Mouse (Mus musculus) intestine, embryonic 14.5 days (tissue): Measurements from ENCODE around the gene Etv2. TPM values are rescaled to one million over a fixed set of nuclear protein-coding genes. Genes with fewer than 3 reads are reported as not detected.
A peak's percentile ranks its signal among the peaks of the same experiment; 100 is the strongest.

Source experiments
- ATAC-seq: fragments of 200-750 bp; cut with Nextera tagmentation; replicated peaks from 2 replicates; pipeline ENCODE4 v1.8.0; 2017; ENCODE audit warnings: low read depth, moderate number of reproducible peaks, moderate TSS enrichment, moderate library complexity; ENCODE audit not compliant: low FRiP score, low TSS enrichment
- DNase-seq: peaks from one replicate; pipeline ENCODE4 v3.0.0-alpha.2; 2018; ENCODE audit warnings: low spot score
- H3K27ac ChIP-seq: fragments of 300-500 bp; sonication (generic); 2 replicates; pipeline ENCODE4 v1.5.1; 2014; ENCODE audit warnings: low read depth, mild to moderate bottlenecking, control low read depth
- H3K27me3 ChIP-seq: fragments of 300-500 bp; sonication (generic); replicated peaks from 2 replicates; pipeline ENCODE4 v1.6.1; 2014; ENCODE audit warnings: low read length, control low read depth; ENCODE audit not compliant: control insufficient read depth, insufficient read depth
- H3K36me3 ChIP-seq: fragments of 300-500 bp; sonication (generic); 2 replicates; pipeline ENCODE4 v1.6.1; 2014; ENCODE audit warnings: low read length, control low read depth; ENCODE audit not compliant: control insufficient read depth, insufficient read depth
- H3K4me1 ChIP-seq: fragments of 300-500 bp; sonication (generic); replicated peaks from 2 replicates; pipeline ENCODE4 v1.6.1; 2014; ENCODE audit warnings: low read length, control low read depth, mixed read lengths; ENCODE audit not compliant: control insufficient read depth, insufficient read depth
- H3K4me2 ChIP-seq: fragments of 300-500 bp; sonication (generic); 2 replicates; pipeline ENCODE4 v1.6.1; 2014; ENCODE audit warnings: low read length
- H3K4me3 ChIP-seq: fragments of 300-500 bp; sonication (generic); 2 replicates; pipeline ENCODE4 v1.5.1; 2014; ENCODE audit warnings: low read depth, low read length, control low read depth, mixed read lengths
- H3K9ac ChIP-seq: fragments of 300-500 bp; sonication (generic); 2 replicates; pipeline ENCODE4 v1.6.1; 2014; ENCODE audit warnings: mild to moderate bottlenecking, low read length
- H3K9me3 ChIP-seq: fragments of 300-500 bp; sonication (generic); 2 replicates; pipeline ENCODE4 v1.6.1; 2016; ENCODE audit warnings: low read length, control low read depth; ENCODE audit not compliant: control insufficient read depth
- WGBS: fragments of 180-500 bp; shearing (Covaris S2); extraction: QIAGEN DNeasy Blood & Tissue Kit; methylation state at CpG from one replicate; pipeline ENCODE4 v1.1.7; 2014; 5-methylcytosine and 5-hydroxymethylcytosine counted together
- polyA plus RNA-seq: library from polyadenylated mRNA; unstranded; fragments of >200 nt; fragmentation: Nextera tagmentation; extraction: Ambion mirVana; gene quantifications from 2 replicates; pipeline ENCODE4 v1.2.1, GENCODE M21; 2014

The Etv2 gene
- polyA plus RNA-seq, 1 experiment from 2014 or later = not detected

DNA sequence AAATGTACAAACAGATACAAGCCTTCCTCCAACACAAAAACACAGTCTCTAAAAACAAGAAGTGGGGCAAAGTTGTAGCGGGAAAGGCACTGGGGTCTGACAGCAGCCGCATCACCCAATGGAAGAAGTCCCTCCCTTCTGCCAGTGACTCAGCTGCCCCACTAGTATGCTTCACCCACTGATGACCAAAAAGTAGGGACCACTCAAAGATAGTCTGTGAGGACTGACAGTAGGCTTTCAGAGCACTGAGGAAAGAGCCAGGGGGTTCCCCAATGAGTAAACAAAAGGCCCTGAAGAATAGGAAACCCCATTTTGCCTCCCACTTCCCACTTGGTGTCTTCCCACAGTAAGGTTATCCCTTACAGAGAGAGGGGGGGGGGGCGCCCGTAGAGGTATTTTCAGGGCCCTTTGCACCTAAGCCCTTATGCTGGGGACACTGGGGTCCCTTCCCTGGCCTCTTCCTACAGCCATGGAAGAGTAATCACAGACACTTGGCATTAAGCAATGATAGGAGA is 41.1 kb downstream of the Etv2 start:
- no peak for ATAC-seq
- H3K27me3 ChIP-seq = no peaks in the 10 kb centered on the region
- 53% methylated on average over 4 of the region's 4 CpGs for WGBS

DNA sequence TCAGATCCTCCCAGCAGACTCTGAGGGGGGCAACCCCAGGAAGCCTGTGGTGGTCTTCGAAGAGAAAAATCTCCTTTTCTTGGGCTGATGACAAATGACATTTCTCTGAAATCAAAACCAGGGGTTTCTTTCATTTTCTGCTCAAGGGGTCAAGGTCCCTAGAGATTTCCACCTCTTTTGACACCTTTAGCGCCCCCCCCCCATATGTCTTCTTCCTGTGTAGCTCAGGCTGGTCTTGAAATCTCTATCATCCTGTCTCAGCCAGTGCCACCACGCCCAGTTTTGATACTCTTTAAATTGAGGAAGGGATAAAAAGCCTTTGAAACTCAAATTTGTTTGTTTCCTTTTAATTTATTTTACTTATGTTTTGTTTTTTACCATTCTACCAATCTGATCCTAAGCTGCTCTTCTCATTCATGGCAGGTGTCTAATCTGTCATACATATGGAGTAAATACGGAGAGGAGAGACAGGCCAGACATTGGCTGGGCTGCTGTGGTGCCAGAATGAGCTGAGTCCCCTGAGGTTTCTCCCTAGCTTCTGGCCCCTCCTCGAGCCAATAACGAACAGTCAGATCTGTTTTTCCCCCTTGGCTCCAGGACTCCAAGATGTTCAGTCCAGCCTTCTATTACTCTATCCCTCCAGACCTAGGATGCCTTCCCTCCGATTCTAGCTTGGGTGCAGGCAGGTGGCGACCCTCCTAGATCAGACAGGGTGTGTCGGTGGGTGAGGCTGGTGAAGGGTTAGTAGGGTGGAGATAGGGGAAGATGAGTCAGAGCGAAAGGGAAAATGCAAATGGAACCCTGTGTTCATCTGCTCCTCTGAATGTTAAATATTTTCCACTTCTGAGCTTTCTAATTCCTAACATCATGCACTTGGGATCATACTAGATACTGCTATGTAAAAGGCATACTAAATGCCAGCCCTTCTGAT is 41.8 kb downstream of the Etv2 start:
- Histone ChIP-seq H3K4me1 (peaks cover 4% of the 10 kb centered on the region; the same call in 1 of the 2 replicates), H3K27ac (no peak overlapping the region), H3K36me3 (no peaks in the 10 kb centered on the region), H3K4me3 (no peak overlapping the region), H3K4me2 (no peak overlapping the region), H3K9ac (no peak overlapping the region), H3K9me3 (no peaks in the 10 kb centered on the region), H3K27me3 (no peaks in the 10 kb centered on the region)
- ATAC-seq (no peak), DNase-seq (no peak)
- 73% methylated on average over 10 of the region's 10 CpGs for WGBS

More for the DNA sequence above, 41.1 kb downstream of the Etv2 start:
- DNase-seq = no peak
- H3K36me3 ChIP-seq = no peaks in the 10 kb centered on the region
- H3K9me3 ChIP-seq = no peaks in the 10 kb centered on the region
- H3K9ac ChIP-seq = no peak overlapping the region
- H3K27ac ChIP-seq = no peak overlapping the region
- H3K4me3 ChIP-seq = no peak overlapping the region
- no peak overlapping the region for H3K4me2 ChIP-seq
- H3K4me1 ChIP-seq = peaks cover 4% of the 10 kb centered on the region; the same call in 1 of the 2 replicates

DNA sequence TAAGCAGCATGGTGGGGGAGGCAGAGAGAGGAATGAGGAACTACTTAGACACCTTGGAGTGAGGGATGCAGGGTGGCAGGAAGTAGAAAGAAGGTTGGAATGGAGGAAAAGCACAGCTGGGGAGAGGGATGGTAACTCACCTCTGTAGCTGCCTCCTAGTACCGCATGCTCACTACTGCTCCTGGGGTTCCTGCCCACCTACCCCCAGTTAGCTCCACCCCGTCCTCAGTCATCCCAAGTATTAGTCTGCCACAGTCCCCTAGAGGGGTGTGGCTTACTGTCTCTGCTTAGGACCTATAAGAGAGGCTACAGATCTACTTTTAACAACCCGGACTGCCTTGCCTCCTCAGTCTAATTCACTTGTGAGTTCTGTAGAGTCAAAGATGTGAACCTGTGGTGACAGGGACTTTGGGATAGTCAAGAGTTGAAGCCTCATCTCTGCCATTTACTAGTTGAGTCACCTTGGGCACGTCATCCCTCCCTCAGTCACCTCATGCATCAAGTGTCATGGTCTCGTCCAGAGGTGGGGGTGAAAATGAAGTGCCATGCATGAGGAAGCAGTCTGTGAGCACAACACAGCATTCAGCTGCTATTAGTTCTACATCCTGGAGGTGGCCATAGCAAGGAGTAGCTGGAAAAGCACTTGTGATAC is 42.8 kb downstream of the Etv2 start:
- Histone ChIP-seq H3K27ac (no peak overlapping the region), H3K4me3 (no peak overlapping the region), H3K4me1 (peaks cover 4% of the 10 kb centered on the region; the same call in 1 of the 2 replicates), H3K9ac (no peak overlapping the region), H3K9me3 (no peaks in the 10 kb centered on the region), H3K27me3 (no peaks in the 10 kb centered on the region), H3K36me3 (no peaks in the 10 kb centered on the region), H3K4me2 (no peak overlapping the region)
- 51% methylated on average over 5 of the region's 5 CpGs for WGBS
- ATAC-seq = no peak
- no peak for DNase-seq

- no peak for DNase-seq
- H3K36me3 ChIP-seq = peaks cover 2% of the 10 kb centered on the region
- H3K4me1 ChIP-seq = peaks cover 14% of the 10 kb centered on the region
- WGBS = 69% methylated on average over 4 of the region's 4 CpGs
- no peaks in the 10 kb centered on the region for H3K9me3 ChIP-seq
- no peak overlapping the region for H3K27ac ChIP-seq
- H3K4me2 ChIP-seq = no peak overlapping the region
- ATAC-seq = no peak
- H3K27me3 ChIP-seq = no peaks in the 10 kb centered on the region
- no peak overlapping the region for H3K9ac ChIP-seq
- H3K4me3 ChIP-seq = no peak overlapping the region
These were observed 44.1 kb downstream of the Etv2 start for GRCm38 (mm10) chr7:30591605-30591951.

DNA sequence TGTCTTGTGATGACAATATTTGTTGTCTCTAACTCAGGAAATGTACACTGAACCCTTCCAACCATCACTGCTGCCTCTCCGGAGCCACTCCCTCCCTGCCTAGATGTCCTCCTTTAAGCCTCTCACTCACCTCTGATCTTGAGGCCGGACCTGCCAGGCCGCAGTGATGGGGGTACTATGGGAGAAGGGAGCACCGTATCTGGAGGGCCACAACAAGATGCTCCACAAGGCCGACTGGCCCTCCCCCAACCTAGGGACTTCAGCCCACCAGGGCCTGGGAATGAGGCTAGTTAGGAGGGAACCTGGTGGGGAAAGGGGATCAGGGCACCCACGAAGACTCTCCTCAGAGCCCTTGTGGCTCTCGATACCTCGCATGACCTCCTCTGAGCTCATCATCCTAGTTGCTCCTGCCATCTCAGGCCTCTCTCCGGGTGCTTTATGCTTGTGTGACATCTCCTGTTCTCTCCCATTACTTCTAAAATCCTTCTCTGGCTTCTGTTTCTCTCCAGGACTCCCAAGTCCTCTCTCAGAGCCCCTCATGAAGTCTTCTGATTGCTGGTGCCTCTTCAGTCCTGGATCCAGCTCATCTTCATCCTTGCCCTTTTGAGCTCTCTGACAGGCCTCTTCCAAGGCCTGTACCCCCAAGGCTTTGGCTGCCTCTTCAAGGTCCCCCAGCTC is 44.6 kb downstream of the Etv2 start:
- no peak for ATAC-seq
- Histone ChIP-seq H3K4me1 (peaks cover 14% of the 10 kb centered on the region), H3K9ac (no peak overlapping the region), H3K27me3 (no peaks in the 10 kb centered on the region), H3K4me2 (peak overlapping the region; percentile 67; the same call in 1 of the 2 replicates), H3K4me3 (no peak overlapping the region), H3K27ac (no peak overlapping the region), H3K36me3 (peaks cover 8% of the 10 kb centered on the region), H3K9me3 (no peaks in the 10 kb centered on the region)
- DNase-seq = no peak
- WGBS = 89% methylated on average over 9 of the region's 9 CpGs

DNA sequence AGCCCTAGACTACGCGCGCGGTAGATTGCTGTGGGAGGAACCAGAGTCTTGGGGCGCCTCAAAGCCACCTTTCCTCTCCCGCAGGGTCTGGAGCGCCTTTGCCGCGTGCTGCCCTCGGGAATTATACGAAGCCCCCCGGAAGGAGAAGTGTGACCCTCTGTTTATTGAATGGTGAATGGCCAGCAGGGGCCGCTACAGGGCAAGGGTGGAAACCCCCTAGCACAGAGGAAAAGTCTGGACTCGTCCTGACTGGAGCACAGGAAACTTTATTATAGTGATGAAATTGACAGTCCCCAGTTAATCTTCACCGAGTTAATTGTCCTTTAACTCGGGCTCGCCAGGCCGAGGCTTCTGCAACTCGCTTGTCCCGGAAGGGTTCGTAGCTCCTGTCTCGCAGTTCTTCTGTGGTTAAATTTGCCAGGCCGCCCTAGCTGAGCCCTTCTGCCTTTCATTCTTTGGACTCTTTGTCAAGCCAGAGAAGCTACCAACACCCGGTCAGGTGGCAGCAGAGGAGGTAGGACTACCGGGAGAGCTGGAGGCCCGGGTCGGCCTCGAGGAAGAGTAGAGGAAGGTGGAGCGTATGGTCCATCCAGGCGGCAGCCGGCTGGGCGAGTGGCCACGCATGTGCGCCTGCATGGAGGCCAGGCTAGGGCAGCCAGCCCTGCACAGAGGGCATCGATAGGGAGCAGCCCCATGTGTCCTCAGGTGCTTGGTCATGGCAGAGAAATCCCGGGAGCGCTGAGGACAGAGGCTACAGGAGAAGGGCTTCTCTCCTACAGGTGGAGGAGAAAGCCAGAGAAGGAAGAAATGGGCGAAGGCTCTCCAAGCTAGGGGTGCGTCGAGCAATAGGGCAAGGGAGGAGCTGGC is 46.0 kb downstream of the Etv2 start:
- Histone ChIP-seq H3K9ac (peak overlapping the region; percentile 49), H3K27ac (peak overlapping the region; percentile 83), H3K9me3 (no peaks in the 10 kb centered on the region), H3K4me2 (peak overlapping the region; percentile 67), H3K4me3 (peak overlapping the region; percentile 60), H3K27me3 (no peaks in the 10 kb centered on the region), H3K36me3 (peaks cover 22% of the 10 kb centered on the region), H3K4me1 (peaks cover 14% of the 10 kb centered on the region)
- 24% methylated on average over 40 of the region's 40 CpGs for WGBS
- DNase-seq (no peak), ATAC-seq (peak; percentile 79)

- Histone ChIP-seq H3K4me2 (peak within 1 kb of the TSS; percentile 88), H3K4me1 (peaks cover 14% of the 10 kb centered on the region), H3K9ac (peak within 1 kb of the TSS; percentile 95), H3K27me3 (no peaks in the 10 kb centered on the region), H3K9me3 (no peaks in the 10 kb centered on the region), H3K27ac (peak within 1 kb of the TSS; percentile 83), H3K4me3 (peak within 1 kb of the TSS; percentile 60), H3K36me3 (peaks cover 30% of the 10 kb centered on the region)
- ATAC-seq = peak; percentile 95
- peak; percentile 97 for DNase-seq
- WGBS = under 1% methylated on average over 59 of the region's 68 CpGs
These were observed 46.8 kb downstream of the Etv2 start, which contains the start of gene Kmt2b for GRCm38 (mm10) chr7:30588676-30589434. Kmt2b (minus strand) TSS chr7:30588726.
